Mouse (Mus musculus) ES-Bruce4 (cell line): ENCODE measurements around the gene Nup210. TPM values are rescaled to one million over a fixed set of nuclear protein-coding genes. Genes with fewer than 3 reads are reported as not detected.

ENCODE experiments used
- H3K27ac ChIP-seq: 2 replicates; pipeline ENCODE4 v1.5.1; 2012; ENCODE audit warnings: low read length, inconsistent platforms; ENCODE audit not compliant: insufficient read depth
- H3K27me3 ChIP-seq: 2 replicates; pipeline ENCODE4 v1.6.1; 2012; ENCODE audit warnings: mild to moderate bottlenecking, low read length, inconsistent platforms; ENCODE audit not compliant: control insufficient read depth, poor library complexity, insufficient read depth, severe bottlenecking
- H3K36me3 ChIP-seq: 2 replicates; pipeline ENCODE4 v1.6.1; 2012; ENCODE audit warnings: inconsistent platforms, mild to moderate bottlenecking, low read length, moderate library complexity; ENCODE audit not compliant: control insufficient read depth, poor library complexity, insufficient read depth, severe bottlenecking
- H3K4me1 ChIP-seq: one replicate; pipeline ENCODE4 v1.8.1; 2011; ENCODE audit warnings: low read length; ENCODE audit not compliant: control insufficient read depth, insufficient read depth
- H3K4me3 ChIP-seq: 2 replicates; pipeline ENCODE4 v1.5.1; 2011; ENCODE audit warnings: low read depth, mild to moderate bottlenecking, low read length
- H3K9ac ChIP-seq: 2 replicates; pipeline ENCODE4 v1.6.1; 2012; ENCODE audit warnings: low read depth, mild to moderate bottlenecking, inconsistent platforms; ENCODE audit not compliant: poor library complexity, severe bottlenecking
- H3K9me3 ChIP-seq: replicated peaks from 2 replicates; pipeline ENCODE4 v1.6.1; 2012; ENCODE audit warnings: mild to moderate bottlenecking, low read length, inconsistent platforms; ENCODE audit not compliant: control insufficient read depth, poor library complexity, insufficient read depth, severe bottlenecking
- CTCF ChIP-seq: IDR thresholded peaks from one replicate; pipeline ENCODE4 v1.8.1; 2011; ENCODE audit warnings: low read depth, low read length
- EP300 ChIP-seq: IDR thresholded peaks from 2 replicates; pipeline ENCODE4 v1.6.1; 2011; ENCODE audit warnings: low read depth, low read length; ENCODE audit not compliant: insufficient read depth
- POLR2A ChIP-seq: IDR thresholded peaks from one replicate; pipeline ENCODE4 v1.8.1; 2011; ENCODE audit warnings: low read length; ENCODE audit not compliant: insufficient read depth
- polyA plus RNA-seq: library from polyadenylated mRNA; stranded (reverse); fragments of >200 nt; gene quantifications from 2 replicates; pipeline ENCODE4 v1.2.4, GENCODE M21; 2011; ENCODE audit warnings: low read depth; ENCODE audit not compliant: missing spikeins, insufficient read depth, insufficient read length

Gene Nup210
- polyA plus RNA-seq, 1 experiment: 46.8 TPM

DNA sequence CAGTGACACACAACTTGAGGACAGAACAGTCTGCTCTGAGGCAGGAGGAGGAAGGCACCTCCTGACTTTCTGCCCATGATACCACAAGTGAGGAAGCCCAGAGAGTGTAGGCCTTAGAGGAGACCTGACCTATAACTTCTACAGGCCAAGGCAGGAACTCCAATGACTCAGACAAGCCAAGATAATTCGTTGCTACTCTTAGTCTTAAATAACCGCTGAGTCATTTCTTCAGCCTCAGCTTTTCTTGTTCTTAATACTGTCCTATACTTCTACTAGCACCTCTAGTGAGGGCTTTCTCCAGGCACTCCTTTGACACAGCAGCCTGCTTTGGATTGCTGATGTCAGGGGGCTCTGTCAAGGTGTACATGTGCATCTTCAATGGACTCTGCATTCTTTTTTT, 55.3 kb downstream of the Nup210 start:
- H3K4me3 ChIP-seq: no peak overlapping the region
- no peaks in the 10 kb centered on the region for H3K4me1 ChIP-seq
- peaks cover 3% of the 10 kb centered on the region; the same call in 1 of the 2 replicates for H3K36me3 ChIP-seq
- no peak overlapping the region for H3K9ac ChIP-seq
- no peaks in the 10 kb centered on the region for H3K27me3 ChIP-seq
- TF ChIP-seq POLR2A (no peak), EP300 (no peak), CTCF (no peak)
- no peak overlapping the region for H3K27ac ChIP-seq
- H3K9me3 ChIP-seq: no peaks in the 10 kb centered on the region

DNA sequence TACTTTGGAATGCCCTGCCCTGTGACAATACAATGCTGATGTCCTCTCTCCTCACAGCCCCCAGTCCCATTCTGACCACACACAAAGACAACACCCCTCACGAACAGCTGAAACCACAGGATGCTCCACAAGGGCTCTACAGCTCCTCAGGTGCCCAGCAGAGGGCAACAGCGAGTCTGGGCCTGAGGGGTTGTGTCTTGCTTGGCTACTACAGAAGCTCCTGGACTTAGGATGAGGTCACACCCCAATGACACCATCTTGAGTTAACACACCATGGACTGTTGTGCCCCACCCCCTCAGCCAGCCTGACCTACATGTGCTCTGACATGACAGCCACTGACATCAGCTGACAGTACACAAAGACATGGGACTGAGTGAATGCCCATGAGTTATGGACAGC, 56.9 kb downstream of the Nup210 start:
- H3K4me1 ChIP-seq: no peaks in the 10 kb centered on the region
- H3K27me3 ChIP-seq: no peaks in the 10 kb centered on the region
- no peak for TF ChIP-seq EP300
- no peak for TF ChIP-seq POLR2A
- TF ChIP-seq CTCF: peak; percentile 88
- no peak overlapping the region for H3K27ac ChIP-seq
- no peak overlapping the region for H3K4me3 ChIP-seq
- no peaks in the 10 kb centered on the region for H3K9me3 ChIP-seq
- H3K9ac ChIP-seq: no peak overlapping the region
- H3K36me3 ChIP-seq: peaks cover 3% of the 10 kb centered on the region; the same call in 1 of the 2 replicates

GRCm38 (mm10) chr6:91057989-91058388, 58.6 kb downstream of the Nup210 start:
- no peak overlapping the region for H3K4me3 ChIP-seq
- H3K36me3 ChIP-seq: no peaks in the 10 kb centered on the region; the same call in 1 of the 2 replicates
- H3K27me3 ChIP-seq: no peaks in the 10 kb centered on the region
- no peak overlapping the region for H3K9ac ChIP-seq
- TF ChIP-seq EP300 (no peak), CTCF (no peak), POLR2A (no peak)
- H3K27ac ChIP-seq: no peak overlapping the region
- H3K9me3 ChIP-seq: no peaks in the 10 kb centered on the region
- no peaks in the 10 kb centered on the region for H3K4me1 ChIP-seq

DNA sequence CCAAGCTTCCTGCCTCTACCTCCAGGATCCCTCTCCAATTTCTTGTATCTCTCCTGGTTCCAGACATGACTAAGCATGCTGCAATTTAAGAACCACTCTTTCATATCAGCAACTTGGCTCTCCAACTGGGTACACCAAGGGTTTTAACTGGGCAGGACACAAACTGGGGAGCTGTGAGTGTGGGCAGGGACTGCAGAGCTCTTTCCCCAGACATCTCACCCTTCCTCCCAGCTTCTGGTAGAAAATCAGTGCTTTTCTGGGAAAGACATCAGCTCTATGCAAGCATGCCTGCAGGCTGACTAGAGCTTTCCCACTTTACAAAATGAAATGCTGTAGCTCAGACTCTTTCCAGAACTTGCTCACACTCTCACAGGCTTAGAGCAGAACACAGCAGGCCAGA, 60.3 kb downstream of the Nup210 start:
- no peak overlapping the region for H3K9ac ChIP-seq
- no peaks in the 10 kb centered on the region for H3K4me1 ChIP-seq
- no peaks in the 10 kb centered on the region for H3K27me3 ChIP-seq
- no peaks in the 10 kb centered on the region for H3K9me3 ChIP-seq
- H3K4me3 ChIP-seq: no peak overlapping the region
- no peak overlapping the region for H3K27ac ChIP-seq
- no peaks in the 10 kb centered on the region; the same call in 1 of the 2 replicates for H3K36me3 ChIP-seq
- no peak for TF ChIP-seq CTCF

DNA sequence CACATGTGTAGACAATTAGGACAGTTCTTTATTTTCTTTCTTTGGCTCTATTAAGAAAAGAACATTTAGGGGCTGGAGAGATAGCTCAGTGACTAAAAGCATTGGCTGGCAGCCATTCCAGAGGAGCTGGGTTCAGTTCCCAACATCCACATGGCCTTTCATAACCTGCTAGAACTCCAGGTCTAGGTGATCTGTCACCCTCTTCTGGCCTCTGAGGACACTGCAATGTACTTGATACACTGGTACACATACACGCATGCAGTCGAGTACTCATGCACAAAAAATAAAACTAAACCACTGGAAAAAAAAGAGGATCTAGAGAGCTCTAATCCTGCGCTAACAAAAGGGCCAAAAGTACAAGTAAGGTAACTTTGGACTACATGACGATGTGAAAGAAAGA, 64.1 kb downstream of the Nup210 start:
- TF ChIP-seq POLR2A: no peak
- no peak for TF ChIP-seq EP300
- TF ChIP-seq CTCF: no peak
- Histone ChIP-seq H3K36me3 (no peaks in the 10 kb centered on the region; the same call in 1 of the 2 replicates), H3K4me3 (no peak overlapping the region), H3K9me3 (no peaks in the 10 kb centered on the region), H3K27ac (no peak overlapping the region), H3K27me3 (no peaks in the 10 kb centered on the region), H3K9ac (no peak overlapping the region), H3K4me1 (no peaks in the 10 kb centered on the region)

DNA sequence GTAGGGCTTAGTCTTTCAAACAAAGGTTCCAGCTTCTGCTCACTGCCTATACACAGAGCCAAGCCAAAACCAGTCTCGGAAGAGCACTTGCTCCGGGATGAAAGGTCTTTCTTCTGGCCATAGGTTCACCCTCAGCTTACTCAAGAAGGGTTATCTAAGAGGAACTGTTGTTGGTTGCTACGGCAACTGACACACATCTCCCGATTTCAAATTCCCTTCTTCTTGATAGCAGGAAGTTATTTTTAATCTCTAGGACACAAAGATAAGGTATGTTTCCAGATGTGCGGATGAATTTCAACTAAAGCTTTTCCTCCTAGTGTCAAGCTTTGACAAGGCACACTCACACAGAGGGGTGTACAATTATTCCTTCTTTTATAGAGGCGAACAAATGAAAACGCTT, 68.6 kb downstream of the Nup210 start:
- TF ChIP-seq POLR2A (no peak), CTCF (no peak), EP300 (no peak)
- no peaks in the 10 kb centered on the region; the same call in 1 of the 2 replicates for H3K36me3 ChIP-seq

More for the DNA sequence above, 68.6 kb downstream of the Nup210 start:
- Histone ChIP-seq H3K27ac (no peak overlapping the region), H3K4me1 (no peaks in the 10 kb centered on the region), H3K4me3 (no peak overlapping the region), H3K27me3 (no peaks in the 10 kb centered on the region), H3K9me3 (no peaks in the 10 kb centered on the region), H3K9ac (no peak overlapping the region)
